Mouse (Mus musculus): ENCODE measurements around the gene Ces1b. TPM values are rescaled to one million over a fixed set of nuclear protein-coding genes. Genes with fewer than 3 reads are reported as not detected.

The Ces1b gene
- polyA plus RNA-seq, 1 experiment from 2014 or later: not detected

DNA sequence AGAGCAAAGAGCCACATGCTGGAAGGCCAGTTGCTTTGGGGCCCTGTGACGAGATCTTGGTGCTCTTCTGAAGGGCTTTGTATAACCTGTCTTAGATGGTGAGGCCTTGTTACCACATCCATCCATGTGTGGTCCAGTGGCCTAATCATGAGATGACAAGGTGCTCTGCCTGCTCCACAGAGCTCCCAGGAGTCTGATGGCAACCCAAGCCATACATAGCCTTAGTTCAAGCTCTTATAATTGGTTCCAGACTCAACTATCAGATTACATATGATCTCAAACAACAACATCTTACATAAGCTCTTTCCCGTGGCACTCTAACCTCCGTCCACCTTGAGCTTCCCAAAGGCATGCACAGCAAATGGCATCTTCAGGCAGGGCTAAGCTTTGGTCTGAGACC is 31.7 kb downstream of the Ces1b start, which contains the start of gene Ces1a:
TSS of gene Ces1a (minus strand) at position 101 of the 400 bp plus-strand sequence.
- H3K9me3 ChIP-seq: no peaks in the 10 kb centered on the region
- no peaks in the 10 kb centered on the region for H3K4me1 ChIP-seq (replicated peaks)
- WGBS: 81% methylated on average over 3 of the region's 3 CpGs
- no peak within 1 kb of the TSS for H3K9ac ChIP-seq
- H3K27me3 ChIP-seq: no peaks in the 10 kb centered on the region
- H3K36me3 ChIP-seq: no peaks in the 10 kb centered on the region
- H3K4me3 ChIP-seq: no peak within 1 kb of the TSS
- no peak for ATAC-seq (ENCODE audit: low FRiP score)
- no peak within 1 kb of the TSS for H3K4me2 ChIP-seq
- no peak within 1 kb of the TSS for H3K27ac ChIP-seq

DNA sequence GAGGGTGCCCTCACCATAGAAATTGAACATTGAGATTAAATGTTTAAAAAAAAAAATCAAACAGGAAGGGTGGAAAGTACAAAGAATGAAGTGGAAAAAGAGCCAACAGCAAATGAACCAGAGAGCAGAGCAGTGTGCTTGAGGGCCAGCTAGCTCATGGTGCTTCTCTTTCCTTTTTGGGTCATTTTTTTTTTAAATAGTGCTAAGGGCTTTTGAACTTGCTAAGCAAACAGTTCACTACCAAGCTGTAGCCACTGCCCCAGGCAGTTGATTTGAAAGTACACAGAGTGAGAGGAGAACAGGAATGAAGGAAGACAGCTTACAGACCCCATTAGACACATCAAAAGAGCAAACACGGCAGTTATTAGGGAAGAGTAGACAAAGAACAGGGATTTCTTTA is 36.7 kb downstream of the Ces1b start:
- Histone ChIP-seq H3K4me1 (replicated peaks) (0 out of 2 replicates have a peak, but pooled peaks cover 3% of the 10 kb centered on the region), H3K36me3 (no peaks in the 10 kb centered on the region), H3K9me3 (no peaks in the 10 kb centered on the region), H3K4me3 (no peak overlapping the region), H3K27ac (no peak overlapping the region), H3K4me2 (no peak overlapping the region), H3K27me3 (no peaks in the 10 kb centered on the region), H3K9ac (no peak overlapping the region)
- WGBS: 57% methylated on average over 1 of the region's 1 CpGs
- no peak for ATAC-seq (ENCODE audit: low FRiP score)

DNA sequence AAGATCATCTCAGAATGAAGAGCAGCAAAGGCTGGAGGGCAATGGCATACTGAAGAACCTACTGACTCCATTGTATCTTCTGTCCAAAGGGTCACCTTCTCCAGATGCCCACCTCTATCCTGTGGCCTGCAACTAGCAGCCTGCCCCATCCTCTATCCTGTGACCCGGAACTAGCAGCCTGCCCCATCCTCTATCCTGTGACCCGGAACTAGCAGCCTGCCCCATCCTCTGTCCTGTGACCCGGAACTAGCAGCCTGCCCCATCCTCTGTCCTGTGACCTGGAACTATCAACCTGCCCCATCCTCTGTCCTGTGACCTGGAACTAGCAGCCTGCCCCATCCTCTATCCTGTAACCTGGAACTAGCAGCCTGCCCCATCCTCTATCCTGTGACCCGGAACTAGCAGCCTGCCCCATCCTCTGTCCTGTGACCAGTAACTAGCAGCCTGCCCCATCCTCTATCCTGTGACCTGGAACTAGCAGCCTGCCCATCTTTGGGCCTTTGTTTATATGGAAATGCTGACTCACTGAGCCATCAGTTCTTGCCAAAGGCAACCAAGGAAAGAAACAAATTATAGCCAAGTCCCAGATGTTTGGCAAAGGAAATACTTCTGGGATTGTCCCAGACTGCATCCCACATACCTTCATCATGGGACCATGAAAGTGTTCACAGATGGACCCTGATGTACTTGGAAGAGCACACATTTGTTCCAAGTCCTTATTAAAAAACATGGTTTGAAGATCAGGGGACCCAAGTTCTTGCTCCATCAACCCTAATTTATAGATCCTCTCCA is 38.8 kb downstream of the Ces1b start:
- Histone ChIP-seq H3K4me3 (no peak overlapping the region), H3K36me3 (no peaks in the 10 kb centered on the region), H3K4me2 (no peak overlapping the region), H3K4me1 (replicated peaks) (0 out of 2 replicates have a peak, but pooled peaks cover 3% of the 10 kb centered on the region), H3K27me3 (no peaks in the 10 kb centered on the region), H3K27ac (no peak overlapping the region), H3K9me3 (no peaks in the 10 kb centered on the region), H3K9ac (no peak overlapping the region)
- 69% methylated on average over 4 of the region's 4 CpGs for WGBS
- ATAC-seq (ENCODE audit: low FRiP score): no peak

GRCm38 (mm10) chr8:93040256-93040655 is 39.6 kb downstream of the Ces1b start:
- no peak overlapping the region for H3K4me2 ChIP-seq
- H3K9ac ChIP-seq: no peak overlapping the region
- H3K27me3 ChIP-seq: no peaks in the 10 kb centered on the region
- no peaks in the 10 kb centered on the region for H3K9me3 ChIP-seq
- 84% methylated on average over 2 of the region's 2 CpGs for WGBS
- H3K4me1 ChIP-seq (replicated peaks): 0 out of 2 replicates have a peak, but pooled peaks cover 3% of the 10 kb centered on the region
- H3K4me3 ChIP-seq: no peak overlapping the region
- no peaks in the 10 kb centered on the region for H3K36me3 ChIP-seq
- H3K27ac ChIP-seq: no peak overlapping the region
- no peak for ATAC-seq (ENCODE audit: low FRiP score)

GRCm38 (mm10) chr8:93038831-93039230 is 41.0 kb downstream of the Ces1b start:
- no peak overlapping the region for H3K4me2 ChIP-seq

GRCm38 (mm10) chr8:93030664-93031063 is 49.2 kb downstream of the Ces1b start:
- H3K27me3 ChIP-seq: no peaks in the 10 kb centered on the region

More at GRCm38 (mm10) chr8:93038831-93039230, 41.0 kb downstream of the Ces1b start:
- Histone ChIP-seq H3K27ac (no peak overlapping the region), H3K27me3 (no peaks in the 10 kb centered on the region), H3K9me3 (no peaks in the 10 kb centered on the region), H3K4me3 (no peak overlapping the region), H3K9ac (no peak overlapping the region), H3K4me1 (replicated peaks) (0 out of 2 replicates have a peak, but pooled peaks cover 3% of the 10 kb centered on the region), H3K36me3 (no peaks in the 10 kb centered on the region)
- 7% methylated on average over 2 of the region's 2 CpGs for WGBS
- ATAC-seq (ENCODE audit: low FRiP score): no peak

GRCm38 (mm10) chr8:93021738-93022137 is 58.1 kb downstream of the Ces1b start:
- H3K4me3 ChIP-seq: no peak overlapping the region
- no peak overlapping the region for H3K4me2 ChIP-seq
- no peak for ATAC-seq (ENCODE audit: low FRiP score)
- no peak overlapping the region for H3K9ac ChIP-seq
- 69% methylated on average over 5 of the region's 5 CpGs for WGBS
- no peaks in the 10 kb centered on the region for H3K27me3 ChIP-seq
- H3K36me3 ChIP-seq: no peaks in the 10 kb centered on the region
- H3K27ac ChIP-seq: no peak overlapping the region
- no peaks in the 10 kb centered on the region for H3K4me1 ChIP-seq (replicated peaks)
- H3K9me3 ChIP-seq: no peaks in the 10 kb centered on the region

More at GRCm38 (mm10) chr8:93030664-93031063, 49.2 kb downstream of the Ces1b start:
- H3K9me3 ChIP-seq: no peaks in the 10 kb centered on the region
- WGBS: 75% methylated on average over 2 of the region's 2 CpGs
- H3K4me3 ChIP-seq: no peak overlapping the region
- H3K36me3 ChIP-seq: no peaks in the 10 kb centered on the region
- no peak overlapping the region for H3K4me2 ChIP-seq
- H3K27ac ChIP-seq: no peak overlapping the region
- no peak overlapping the region for H3K9ac ChIP-seq
- H3K4me1 ChIP-seq (replicated peaks): no peaks in the 10 kb centered on the region
- ATAC-seq (ENCODE audit: low FRiP score): no peak

GRCm38 (mm10) chr8:93014300-93014699 is 65.5 kb downstream of the Ces1b start:
- no peak overlapping the region for H3K4me3 ChIP-seq
- H3K27ac ChIP-seq: no peak overlapping the region
- H3K4me1 ChIP-seq (replicated peaks): no peaks in the 10 kb centered on the region
- H3K4me2 ChIP-seq: no peak overlapping the region
- H3K36me3 ChIP-seq: no peaks in the 10 kb centered on the region
- H3K9me3 ChIP-seq: no peaks in the 10 kb centered on the region
- H3K27me3 ChIP-seq: no peaks in the 10 kb centered on the region
- no peak overlapping the region for H3K9ac ChIP-seq
- WGBS: 84% methylated on average over 4 of the region's 4 CpGs
- no peak for ATAC-seq (ENCODE audit: low FRiP score)

DNA sequence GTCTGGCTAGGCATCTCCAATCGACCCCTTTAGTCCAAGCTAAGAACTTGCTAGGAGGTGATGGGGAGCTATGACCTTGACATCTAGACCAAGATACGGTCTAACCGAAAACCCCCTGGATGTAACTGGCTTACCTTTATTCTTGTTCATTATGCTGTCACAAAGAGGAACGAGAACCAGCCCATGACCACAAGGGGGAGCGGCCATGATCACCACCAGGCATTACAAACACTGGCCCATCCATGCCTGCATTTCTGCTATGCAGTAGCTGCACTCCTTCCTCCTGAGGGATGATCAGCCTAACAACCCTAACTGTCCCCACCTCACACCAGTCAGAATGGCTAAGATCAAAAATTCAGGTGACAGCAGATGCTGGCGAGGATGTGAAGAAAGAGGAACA is 67.6 kb downstream of the Ces1b start:
- 78% methylated on average over 6 of the region's 6 CpGs for WGBS
- Histone ChIP-seq H3K9ac (no peak overlapping the region), H3K9me3 (no peaks in the 10 kb centered on the region)

DNA sequence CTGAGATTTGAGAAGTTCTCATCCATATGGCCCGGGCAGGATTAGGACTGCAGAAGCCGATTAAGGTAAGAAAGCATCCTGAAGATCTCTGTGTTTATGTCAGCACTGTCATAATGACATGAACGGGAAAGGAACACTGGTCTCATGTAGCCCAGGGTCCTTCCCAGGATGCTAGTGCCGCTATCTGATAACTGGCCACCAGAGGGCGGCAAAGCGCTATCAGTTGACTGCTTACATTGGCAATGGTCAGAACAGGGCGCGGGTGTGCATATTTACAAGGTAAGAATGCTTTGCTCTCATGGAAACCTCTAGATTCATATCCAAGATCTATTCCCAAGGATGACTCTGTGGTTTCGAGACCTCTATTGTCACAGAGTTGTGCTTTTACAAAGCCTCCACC is 68.4 kb downstream of the Ces1b start:
- no peak overlapping the region for H3K4me2 ChIP-seq
- no peak overlapping the region for H3K9ac ChIP-seq
- H3K27me3 ChIP-seq: no peaks in the 10 kb centered on the region
- H3K4me1 ChIP-seq (replicated peaks): no peaks in the 10 kb centered on the region
- 16% methylated on average over 9 of the region's 9 CpGs for WGBS
- H3K9me3 ChIP-seq: no peaks in the 10 kb centered on the region
- no peak overlapping the region for H3K27ac ChIP-seq
- peak; percentile 88 for ATAC-seq (ENCODE audit: low FRiP score)
- H3K4me3 ChIP-seq: no peak overlapping the region
- no peaks in the 10 kb centered on the region for H3K36me3 ChIP-seq

More for the DNA sequence above, 67.6 kb downstream of the Ces1b start:
- Histone ChIP-seq H3K36me3 (no peaks in the 10 kb centered on the region), H3K4me2 (no peak overlapping the region), H3K4me1 (replicated peaks) (no peaks in the 10 kb centered on the region), H3K4me3 (no peak overlapping the region), H3K27ac (no peak overlapping the region), H3K27me3 (no peaks in the 10 kb centered on the region)
- ATAC-seq (ENCODE audit: low FRiP score): no peak

DNA sequence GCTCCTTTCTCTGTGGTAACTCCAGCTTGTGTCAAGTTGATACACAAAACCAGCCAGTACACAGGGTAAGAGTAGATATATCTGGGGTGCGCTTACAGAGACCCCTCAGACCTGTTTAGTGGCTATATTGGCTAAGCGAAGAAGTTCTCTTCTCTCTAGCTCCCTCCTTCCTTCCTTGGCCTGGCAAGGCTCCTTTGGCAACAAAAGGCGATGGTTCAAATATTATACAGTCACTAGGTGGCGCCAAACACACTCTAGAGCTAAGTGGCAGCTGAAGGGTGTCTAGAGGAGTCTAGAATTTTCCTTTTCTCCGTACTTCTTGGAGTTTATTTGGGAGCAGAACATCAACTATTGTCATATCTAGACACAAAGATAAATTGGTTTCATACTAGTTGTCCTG is 69.5 kb downstream of the Ces1b start:
- no peak overlapping the region for H3K4me3 ChIP-seq
- no peaks in the 10 kb centered on the region for H3K9me3 ChIP-seq
- H3K36me3 ChIP-seq: no peaks in the 10 kb centered on the region
- no peak overlapping the region for H3K9ac ChIP-seq
- no peak overlapping the region for H3K27ac ChIP-seq
- no peak for ATAC-seq (ENCODE audit: low FRiP score)
- no peak overlapping the region for H3K4me2 ChIP-seq
- no peaks in the 10 kb centered on the region for H3K27me3 ChIP-seq
- WGBS: 34% methylated on average over 5 of the region's 5 CpGs
- H3K4me1 ChIP-seq (replicated peaks): no peaks in the 10 kb centered on the region
